18 mouse cellular contexts compared by ENCODE assay signal in genomic region chr11:118878605-118879245, GRCm38 (mm10). TPM values are rescaled to one million over a fixed set of nuclear protein-coding genes. Genes with fewer than 3 reads are reported as not detected.
A peak's percentile ranks its signal among the peaks of the same experiment; 100 is the strongest.
DNase-seq lines count a peak whose midpoint lies in the region; ATAC-seq and TF ChIP-seq lines count a peak whose summit lies in the region.
"Had no signal": no experiment of that assay in that cellular context is flagged by ENCODE, and none has a peak within 500 bp of the region (broad histone marks: within the 10 kb centered on the region; RNA-seq: fewer than 3 reads in every experiment).

No protein-coding gene starts in this region.

- TF ChIP-seq POLR2A in cerebellum, adult 2 months (IDR thresholded peaks at IDR 0.05; ENCODE audit: borderline replicate concordance, insufficient read depth, low read length): 0 out of 2 replicates have a peak, but pooled peaks have one; percentile 15

- 15% methylated on average over 13 of the region's 13 CpGs for WGBS in cerebellum, adult 2 months

- no peak overlapping the region for H3K4me3 ChIP-seq in cerebellum, adult 2 months (replicated peaks; ENCODE audit: insufficient read depth, low read depth, low read length)
- H3K4me3 ChIP-seq in left cerebral cortex, adult 2 months: no peak overlapping the region
- H3K4me3 ChIP-seq: embryonic facial prominence, embryonic 10.5 days; embryonic facial prominence, embryonic 12.5 days; forebrain, embryonic 13.5 days; forebrain, embryonic 15.5 days had no signal

- DNase-seq in cerebellum, adult 2 months: peak in 1 of 2 experiments; percentile 57
- DNase-seq in cerebellum, adult 18-20 months: no peak
- DNase-seq in cerebellum, postnatal 25 days: peak; percentile 62 to 63
- DNase-seq in left cerebral cortex, adult 2 months (ENCODE audit: extremely low spot score in 1 of 2, low spot score in 2 of 2): no peak
- DNase-seq in left cerebral cortex, postnatal 14 days (ENCODE audit: low spot score in 2 of 2): no peak
- DNase-seq in brain, adult 2 months (ENCODE audit: low read depth, low spot score): peak; percentile 65
- DNase-seq in kidney, postnatal 10 days: no peak
- DNase-seq: adrenal gland, adult 2 months; adrenal gland, postnatal 10 days; adrenal gland, postnatal 25 days; forebrain, postnatal 0 days had no signal

- intact Hi-C loops in left cerebral cortex, adult 2 months (cut with DNase I): no loop called here
- intact Hi-C loops in left cerebral cortex, postnatal 14 days (cut with DNase I): loop anchor here (10.0 kb wide), 1 partner anchor 96 kb away; no protein-coding TSS in a partner anchor

- peak overlapping the region; percentile 86 for H3K27ac ChIP-seq in cerebellum, adult 2 months (ENCODE audit: insufficient read depth, low read length)
- H3K27ac ChIP-seq in left cerebral cortex, adult 2 months: peak overlapping the region; percentile 40; the same call in 1 of the 2 replicates
- H3K27ac ChIP-seq: embryonic facial prominence, embryonic 10.5 days; embryonic facial prominence, embryonic 12.5 days; forebrain, embryonic 13.5 days; forebrain, embryonic 15.5 days had no signal

- peaks cover 88% of the 10 kb centered on the region for H3K4me1 ChIP-seq in cerebellum, adult 2 months (ENCODE audit: control insufficient read depth, insufficient read depth, low read length)

- H3K27me3 ChIP-seq in cerebellum, adult 2 months (ENCODE audit: control insufficient read depth, insufficient read depth, low read length): no peaks in the 10 kb centered on the region
- H3K27me3 ChIP-seq: embryonic facial prominence, embryonic 12.5 days; forebrain, embryonic 13.5 days; forebrain, embryonic 15.5 days had no signal

- TF ChIP-seq CTCF in cerebellum, adult 2 months (IDR thresholded peaks at IDR 0.05; ENCODE audit: borderline replicate concordance, insufficient read depth, low read depth, low read length): 0 out of 2 replicates have a peak, but pooled peaks have one; percentile 1
- no peak for TF ChIP-seq CTCF in left cerebral cortex, adult 2 months (IDR thresholded peaks at IDR 0.05)

- no peak for ATAC-seq in cerebellum, adult (ENCODE audit: insufficient number of reproducible peaks, low FRiP score, low TSS enrichment)
- ATAC-seq: forebrain, embryonic 13.5 days; forebrain, embryonic 15.5 days; forebrain, postnatal 0 days had no signal

RNA-seq across cellular contexts. Expression of gene Rbfox3, which starts 32.7 kb away (rescaled TPM):
- 163 and 201 TPM in 2 replicates for polyA plus RNA-seq in cerebellum, adult 2 months (2012; rRNA removed)
- total RNA-seq in left cerebral cortex, adult 2 months (2021): 100 to 1,000 TPM; 345 to 353 TPM
- 100 to 1,000 TPM; 297 to 325 TPM for total RNA-seq in left cerebral cortex, postnatal 14 days (2021)
- total RNA-seq: MEL had no signal
- polyA plus RNA-seq: C2C12 had no signal

Comparison
In these comparisons a context has a peak if more than half of its experiments do, and no peak if none do; other contexts are left out.
1. DNase-seq: peak in cerebellum, postnatal 25 days (2 of 2) and brain, adult 2 months (single experiment); none in cerebellum, adult 18-20 months (0 of 2), left cerebral cortex, adult 2 months (0 of 2), left cerebral cortex, postnatal 14 days (0 of 2) and kidney, postnatal 10 days (single experiment).